Mouse (Mus musculus): Measurements from ENCODE around the gene Tssk6.

DNA sequence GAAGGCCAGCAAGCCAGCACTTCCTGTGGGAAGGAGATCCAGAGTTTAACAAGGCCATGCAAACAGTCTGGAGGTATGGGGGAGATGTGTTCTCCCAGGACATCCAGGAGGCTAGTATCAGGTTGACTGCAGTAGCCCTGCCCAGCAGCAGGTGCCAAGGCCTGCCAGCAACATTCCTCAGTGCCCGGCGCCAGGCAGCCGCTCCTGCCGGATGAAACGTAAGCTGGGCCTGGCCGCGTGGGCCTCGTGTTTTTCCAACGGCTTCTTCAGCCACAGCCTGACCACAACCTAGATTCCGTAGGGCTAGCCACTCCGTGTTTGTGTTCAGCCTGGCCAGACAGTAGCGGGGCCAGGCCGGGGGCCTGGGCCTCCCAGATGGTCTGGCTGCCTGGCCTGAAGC is 27.3 kb upstream of the Tssk6 start:
- no peak for TF ChIP-seq EP300 (IDR thresholded peaks at IDR 0.05)
- no peak for TF ChIP-seq CTCF (IDR thresholded peaks at IDR 0.05)

Data from lung, postnatal 0 days (tissue).